Mouse (Mus musculus) lung, postnatal 0 days (tissue): ENCODE data around the gene Snf8. TPM values are rescaled to one million over a fixed set of nuclear protein-coding genes. Genes with fewer than 3 reads are reported as not detected.

ENCODE experiments used
- ATAC-seq: fragments of 200-750 bp; cut with Nextera tagmentation; 2 replicates; pipeline ENCODE4 v1.8.0; 2017; ENCODE audit warnings: moderate library complexity
- DNase-seq: peaks from one replicate; pipeline ENCODE4 v3.0.0-alpha.2; 2016; ENCODE audit warnings: low spot score
- H3K27ac ChIP-seq: fragments of 300-500 bp; sonication (generic); 2 replicates; pipeline ENCODE4 v1.5.1; 2014; ENCODE audit warnings: antibody characterized with exemption, mild to moderate bottlenecking, low read length, mixed read lengths
- H3K27me3 ChIP-seq: fragments of 300-500 bp; sonication (generic); replicated peaks from 2 replicates; pipeline ENCODE4 v1.6.1; 2014; ENCODE audit warnings: low read length, mixed read lengths; ENCODE audit not compliant: insufficient read depth
- H3K36me3 ChIP-seq: fragments of 300-500 bp; sonication (generic); 2 replicates; pipeline ENCODE4 v1.6.1; 2014; ENCODE audit warnings: low read length, mixed read lengths; ENCODE audit not compliant: insufficient read depth
- H3K4me1 ChIP-seq: fragments of 300-500 bp; sonication (generic); 2 replicates; pipeline ENCODE4 v1.6.1; 2014; ENCODE audit warnings: antibody characterized with exemption, low read depth, low read length, mixed read lengths; ENCODE audit not compliant: insufficient read depth
- H3K4me2 ChIP-seq: fragments of 300-500 bp; sonication (generic); replicated peaks from 2 replicates; pipeline ENCODE4 v1.6.1; 2014; ENCODE audit warnings: low read depth, mild to moderate bottlenecking, low read length, moderate library complexity, mixed read lengths
- H3K4me3 ChIP-seq: fragments of 300-500 bp; sonication (generic); 2 replicates; pipeline ENCODE4 v1.5.1; 2014; ENCODE audit warnings: low read depth, low read length
- H3K9ac ChIP-seq: fragments of 300-500 bp; sonication (generic); replicated peaks from 2 replicates; pipeline ENCODE4 v1.6.1; 2014; ENCODE audit warnings: low read depth, mild to moderate bottlenecking
- H3K9me3 ChIP-seq: fragments of 300-500 bp; sonication (generic); 2 replicates; pipeline ENCODE4 v1.6.1; 2016; ENCODE audit warnings: low read length, mixed read lengths
- CTCF ChIP-seq: IDR thresholded peaks from 2 replicates; pipeline ENCODE4 v1.5.1; 2016; ENCODE audit warnings: antibody characterized with exemption, mild to moderate bottlenecking
- EP300 ChIP-seq: IDR thresholded peaks from 2 replicates; pipeline ENCODE4 v1.6.1; 2016; ENCODE audit warnings: antibody characterized with exemption, mild to moderate bottlenecking, control low read depth
- WGBS: fragments of 180-500 bp; shearing (Covaris S2); extraction: QIAGEN DNeasy Blood & Tissue Kit; methylation state at CpG from one replicate; pipeline ENCODE4 v1.1.7; 2014; 5-methylcytosine and 5-hydroxymethylcytosine counted together
- polyA plus RNA-seq: library from polyadenylated mRNA; unstranded; fragments of >200 nt; fragmentation: Nextera tagmentation; extraction: Ambion mirVana; gene quantifications from 2 replicates; pipeline ENCODE4 v1.2.1, GENCODE M21; 2015

The Snf8 gene
- polyA plus RNA-seq, 1 experiment from 2014 or later = 77.9 TPM

- Histone ChIP-seq H3K9ac (no peak overlapping the region), H3K27me3 (no peaks in the 10 kb centered on the region), H3K36me3 (no peaks in the 10 kb centered on the region), H3K4me1 (no peaks in the 10 kb centered on the region), H3K4me3 (no peak overlapping the region), H3K9me3 (no peaks in the 10 kb centered on the region), H3K27ac (no peak overlapping the region), H3K4me2 (no peak overlapping the region)
- WGBS = 39% methylated on average over 7 of the region's 7 CpGs
- TF ChIP-seq CTCF = no peak
- TF ChIP-seq EP300 = no peak
- no peak for DNase-seq
- ATAC-seq = no peak
Observed at GRCm38 (mm10) chr11:96092674-96093291, 58.1 kb downstream of the Snf8 start.

GRCm38 (mm10) chr11:96093361-96093760, 58.7 kb downstream of the Snf8 start:
- H3K27ac ChIP-seq = no peak overlapping the region
- no peak for ATAC-seq
- H3K36me3 ChIP-seq = no peaks in the 10 kb centered on the region
- 6% methylated on average over 3 of the region's 3 CpGs for WGBS
- DNase-seq = peak; percentile 68
- H3K9ac ChIP-seq = no peak overlapping the region
- no peaks in the 10 kb centered on the region for H3K9me3 ChIP-seq
- H3K4me1 ChIP-seq = no peaks in the 10 kb centered on the region
- no peak overlapping the region for H3K4me2 ChIP-seq
- no peak overlapping the region for H3K4me3 ChIP-seq
- TF ChIP-seq EP300 (no peak), CTCF (peak; percentile 97)
- H3K27me3 ChIP-seq = no peaks in the 10 kb centered on the region

Other genes with a start within 250 kb of the Snf8 start
- 1.3 and 1.6 TPM in 2 replicates for gene Phospho1, start 210.4 kb upstream of the Snf8 start, polyA plus RNA-seq
- 62.5 and 75.9 TPM in 2 replicates for gene Gngt2, start 197.7 kb upstream of the Snf8 start, polyA plus RNA-seq
- gene Abi3, start 192.4 kb upstream of the Snf8 start, polyA plus RNA-seq = 29.4 and 33.3 TPM in 2 replicates
- not detected in 2 replicates for gene B4galnt2, start 120.0 kb upstream of the Snf8 start, polyA plus RNA-seq
- gene Igf2bp1, start 28.9 kb upstream of the Snf8 start, polyA plus RNA-seq = 4.3 and 6.1 TPM in 2 replicates
- gene Gip, start 10.3 kb upstream of the Snf8 start, polyA plus RNA-seq = not detected in 2 replicates
- 29.6 and 31.6 TPM in 2 replicates for gene Ube2z, start 30.5 kb downstream of the Snf8 start, polyA plus RNA-seq
- gene Atp5g1, start 40.8 kb downstream of the Snf8 start, polyA plus RNA-seq = 324 and 382 TPM in 2 replicates
- 0.74 and 0.98 TPM in 2 replicates for gene Calcoco2, start 77.1 kb downstream of the Snf8 start, polyA plus RNA-seq
- 0.99 and 1.3 TPM in 2 replicates for gene Ttll6, start 98.9 kb downstream of the Snf8 start, polyA plus RNA-seq
- not detected in 2 replicates for gene Hoxb13, start 159.4 kb downstream of the Snf8 start, polyA plus RNA-seq
- not detected in 2 replicates for gene Hoxb9, start 236.6 kb downstream of the Snf8 start, polyA plus RNA-seq
- 0.23 and 0.35 TPM in 2 replicates for gene Hoxb8, start 247.0 kb downstream of the Snf8 start, polyA plus RNA-seq